Mouse (Mus musculus) neural tube, embryonic 12.5 days (tissue): ENCODE measurements at regions not wholly inside any gene's neighbourhood (a gene's known extent, or its start where the extent isn't known, plus 50 kb on each side); places are given as distances from the start of the nearest gene placed in this dataset.

ENCODE experiments used
- ATAC-seq: fragments of 200-750 bp; cut with Nextera tagmentation; 2 replicates; pipeline ENCODE4 v1.8.0; 2017; ENCODE audit warnings: low read depth, mild to moderate bottlenecking, moderate TSS enrichment, moderate library complexity; ENCODE audit not compliant: low FRiP score
- H3K27ac ChIP-seq: fragments of 300-500 bp; sonication (generic); 2 replicates; pipeline ENCODE4 v1.5.1; 2016
- H3K27me3 ChIP-seq: fragments of 300-500 bp; sonication (generic); replicated peaks from 2 replicates; pipeline ENCODE4 v1.6.1; 2016; ENCODE audit warnings: mild to moderate bottlenecking
- H3K36me3 ChIP-seq: fragments of 300-500 bp; sonication (generic); 2 replicates; pipeline ENCODE4 v1.6.1; 2016; ENCODE audit warnings: mild to moderate bottlenecking
- H3K4me1 ChIP-seq: fragments of 300-500 bp; sonication (generic); 2 replicates; pipeline ENCODE4 v1.6.1; 2016
- H3K4me2 ChIP-seq: fragments of 300-500 bp; sonication (generic); replicated peaks from 2 replicates; pipeline ENCODE4 v1.6.1; 2016; ENCODE audit warnings: mild to moderate bottlenecking
- H3K4me3 ChIP-seq: fragments of 300-500 bp; sonication (generic); 2 replicates; pipeline ENCODE4 v1.5.1; 2016
- H3K9ac ChIP-seq: fragments of 300-500 bp; sonication (generic); 2 replicates; pipeline ENCODE4 v1.6.1; 2016; ENCODE audit warnings: mild to moderate bottlenecking
- H3K9me3 ChIP-seq: fragments of 300-500 bp; sonication (generic); 2 replicates; pipeline ENCODE4 v1.6.1; 2016; ENCODE audit warnings: mild to moderate bottlenecking
- WGBS: fragments of 180-500 bp; shearing (Covaris S2); methylation state at CpG from one replicate; pipeline ENCODE4 v1.1.7; 2016; 5-methylcytosine and 5-hydroxymethylcytosine counted together

DNA sequence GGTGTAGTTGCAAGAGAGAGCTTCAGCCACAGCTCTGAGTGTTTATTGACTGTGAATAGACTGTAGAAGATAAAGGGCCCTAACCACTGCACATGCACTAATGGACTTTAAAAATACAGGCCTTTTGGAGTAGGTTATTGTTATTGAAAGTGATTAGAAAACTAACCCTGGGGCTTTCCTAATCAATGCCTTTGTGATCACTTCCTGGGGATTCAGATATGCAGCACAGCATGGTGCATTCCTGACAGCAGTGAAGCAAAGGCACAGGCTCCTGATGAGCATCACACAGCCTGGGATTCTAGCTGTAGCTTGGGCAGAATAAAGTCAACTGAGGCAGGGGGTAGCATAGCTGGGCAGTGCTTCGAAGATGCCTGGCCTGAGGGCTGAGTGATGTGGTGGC is 87.3 kb downstream of the Gm11077 start:
- 32% methylated on average over 1 of the region's 1 CpGs for WGBS
- no peak for ATAC-seq

DNA sequence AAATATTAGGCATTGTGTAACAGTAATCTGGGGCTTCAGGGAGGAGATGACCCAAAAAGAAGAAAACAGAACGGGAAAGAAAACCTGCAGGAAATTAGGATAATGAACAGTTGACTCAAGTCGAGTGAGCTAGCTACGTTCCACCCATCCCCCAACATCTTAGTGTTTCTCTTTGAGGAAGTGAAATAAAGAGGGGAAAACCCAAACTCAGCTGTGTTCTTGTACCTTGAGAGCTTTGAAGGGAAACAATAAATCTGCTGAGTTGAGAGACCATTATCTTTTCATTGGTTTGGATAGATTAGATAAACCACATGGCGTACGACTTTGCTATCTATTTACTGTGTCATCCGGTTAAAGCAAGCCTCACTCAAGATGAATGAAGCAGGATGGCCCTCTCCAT is 87.7 kb downstream of the Gm11077 start:
- H3K4me2 ChIP-seq = no peak overlapping the region
- H3K4me1 ChIP-seq = no peaks in the 10 kb centered on the region
- WGBS = 60% methylated on average over 6 of the region's 6 CpGs
- no peak overlapping the region for H3K9ac ChIP-seq
- ATAC-seq = no peak
- H3K4me3 ChIP-seq = no peak overlapping the region
- no peaks in the 10 kb centered on the region for H3K36me3 ChIP-seq
- H3K9me3 ChIP-seq = no peaks in the 10 kb centered on the region
- no peak overlapping the region for H3K27ac ChIP-seq
- no peaks in the 10 kb centered on the region for H3K27me3 ChIP-seq

More for the DNA sequence above, 87.3 kb downstream of the Gm11077 start:
- H3K4me1 ChIP-seq = no peaks in the 10 kb centered on the region
- H3K4me3 ChIP-seq = no peak overlapping the region
- no peak overlapping the region for H3K4me2 ChIP-seq
- H3K9me3 ChIP-seq = no peaks in the 10 kb centered on the region
- no peak overlapping the region for H3K9ac ChIP-seq
- H3K27ac ChIP-seq = no peak overlapping the region
- no peaks in the 10 kb centered on the region for H3K27me3 ChIP-seq
- no peaks in the 10 kb centered on the region for H3K36me3 ChIP-seq

DNA sequence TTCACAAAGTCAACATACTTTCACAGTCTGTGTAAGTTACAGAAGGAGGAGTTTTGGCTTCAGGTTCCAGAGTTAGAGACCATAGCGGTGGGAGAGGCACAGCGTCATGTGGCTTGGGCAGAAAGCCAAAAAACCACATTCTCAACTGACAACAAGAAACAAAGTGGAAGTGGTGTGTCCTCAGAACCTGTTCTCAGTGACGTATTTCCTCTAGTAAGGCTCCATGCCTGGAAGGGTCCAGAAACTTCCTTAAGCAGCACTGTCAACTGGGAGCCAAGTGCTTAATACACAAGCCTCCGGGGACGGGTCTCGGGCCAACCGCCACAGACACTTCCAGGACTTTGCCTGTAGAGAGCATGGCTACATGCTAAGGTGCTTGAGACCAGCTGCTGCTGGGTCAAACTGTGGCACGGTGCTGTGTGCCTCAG is 90.4 kb downstream of the Gm11077 start:
- no peak for ATAC-seq

DNA sequence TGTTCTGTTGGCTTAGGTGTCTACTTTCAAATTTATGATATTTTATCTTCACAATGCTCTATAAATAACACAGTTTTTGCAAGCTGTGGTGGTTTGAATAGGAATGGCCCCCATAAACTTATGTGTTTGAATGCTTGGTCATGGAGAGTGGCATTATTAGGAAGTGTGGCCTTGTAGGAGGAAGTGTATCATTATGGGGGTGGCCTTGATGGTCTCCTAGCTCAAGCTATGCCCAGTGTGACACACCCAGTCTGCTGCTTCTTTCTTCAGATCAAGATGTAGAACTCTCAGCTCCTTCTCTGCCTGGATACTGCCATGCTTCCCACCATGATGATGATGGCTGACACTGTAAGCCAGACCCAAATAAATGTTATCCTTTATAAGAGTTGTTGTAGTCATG is 97.4 kb downstream of the Gm11077 start:
- no peaks in the 10 kb centered on the region for H3K9me3 ChIP-seq
- H3K9ac ChIP-seq = no peak overlapping the region
- no peak overlapping the region for H3K4me2 ChIP-seq
- no peaks in the 10 kb centered on the region for H3K4me1 ChIP-seq
- no peaks in the 10 kb centered on the region for H3K36me3 ChIP-seq
- H3K4me3 ChIP-seq = no peak overlapping the region
- no peaks in the 10 kb centered on the region for H3K27me3 ChIP-seq
- H3K27ac ChIP-seq = no peak overlapping the region
- ATAC-seq = no peak

More for the DNA sequence above, 90.4 kb downstream of the Gm11077 start:
- Histone ChIP-seq H3K4me3 (no peak overlapping the region), H3K9me3 (no peaks in the 10 kb centered on the region), H3K4me1 (no peaks in the 10 kb centered on the region), H3K27ac (no peak overlapping the region), H3K36me3 (no peaks in the 10 kb centered on the region), H3K27me3 (no peaks in the 10 kb centered on the region), H3K4me2 (no peak overlapping the region), H3K9ac (no peak overlapping the region)
- WGBS = 89% methylated on average over 8 of the region's 8 CpGs

DNA sequence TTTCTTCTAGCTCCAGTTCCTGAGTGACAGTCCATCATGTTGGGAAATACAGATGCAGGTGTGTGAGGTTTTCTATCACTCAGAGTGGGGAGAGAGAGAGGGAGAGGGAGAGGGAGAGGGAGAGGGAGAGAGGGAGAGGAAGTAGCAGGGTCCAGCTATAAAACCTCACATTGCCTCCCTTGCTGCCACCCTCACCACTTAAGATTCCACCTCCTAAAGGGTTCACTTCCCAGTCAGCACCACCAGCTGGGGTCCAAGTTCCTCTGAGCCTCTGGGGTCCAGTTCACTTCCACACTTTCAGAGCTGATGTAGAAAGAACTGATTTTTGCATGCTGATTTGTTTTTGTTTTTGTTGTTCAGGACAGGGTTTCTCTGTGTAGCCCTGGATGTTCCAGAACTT is 98.6 kb downstream of the Gm11077 start:
- no peak for ATAC-seq
- no peaks in the 10 kb centered on the region for H3K4me1 ChIP-seq

DNA sequence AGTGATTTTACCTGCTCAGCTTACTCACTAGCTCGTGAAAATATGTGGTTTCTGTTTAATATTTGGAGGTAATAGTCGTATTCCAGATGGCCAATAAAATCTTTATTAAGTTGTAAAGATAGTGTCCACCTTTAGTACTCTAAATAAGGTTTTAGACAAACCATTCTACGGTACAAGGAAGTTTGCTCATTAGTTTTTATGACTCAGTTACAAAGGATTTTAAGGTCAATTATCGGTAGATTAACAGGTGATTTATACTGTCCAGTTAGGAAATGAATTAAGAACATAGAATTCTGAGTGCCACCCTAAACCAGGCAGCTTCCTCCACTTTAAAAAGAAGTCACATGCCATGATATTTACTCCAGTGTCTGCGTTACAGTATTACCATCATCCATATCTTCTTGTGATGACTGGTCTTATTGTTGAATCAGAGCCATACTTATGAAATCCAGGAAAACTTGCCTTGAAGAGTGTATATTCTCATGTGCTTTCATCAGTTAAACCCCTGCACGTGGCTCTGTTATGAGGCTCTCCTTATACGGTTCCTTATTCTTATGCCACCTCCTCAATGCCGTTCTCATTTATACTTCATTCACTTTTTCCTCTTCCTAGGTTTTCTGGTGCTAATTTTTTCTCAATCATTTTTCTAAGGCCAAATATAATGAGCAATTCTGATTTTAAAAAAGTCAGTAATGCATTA is 114.4 kb downstream of the Gm11077 start:
- no peak overlapping the region for H3K4me3 ChIP-seq
- no peak overlapping the region for H3K9ac ChIP-seq
- H3K4me2 ChIP-seq = no peak overlapping the region
- H3K27ac ChIP-seq = no peak overlapping the region
- no peaks in the 10 kb centered on the region for H3K36me3 ChIP-seq
- H3K4me1 ChIP-seq = no peaks in the 10 kb centered on the region
- no peaks in the 10 kb centered on the region for H3K9me3 ChIP-seq
- 84% methylated on average over 8 of the region's 8 CpGs for WGBS
- H3K27me3 ChIP-seq = no peaks in the 10 kb centered on the region
- no peak for ATAC-seq

More for the DNA sequence above, 98.6 kb downstream of the Gm11077 start:
- Histone ChIP-seq H3K4me2 (no peak overlapping the region), H3K27ac (no peak overlapping the region), H3K27me3 (no peaks in the 10 kb centered on the region), H3K9me3 (no peaks in the 10 kb centered on the region), H3K9ac (no peak overlapping the region), H3K4me3 (no peak overlapping the region), H3K36me3 (no peaks in the 10 kb centered on the region)

DNA sequence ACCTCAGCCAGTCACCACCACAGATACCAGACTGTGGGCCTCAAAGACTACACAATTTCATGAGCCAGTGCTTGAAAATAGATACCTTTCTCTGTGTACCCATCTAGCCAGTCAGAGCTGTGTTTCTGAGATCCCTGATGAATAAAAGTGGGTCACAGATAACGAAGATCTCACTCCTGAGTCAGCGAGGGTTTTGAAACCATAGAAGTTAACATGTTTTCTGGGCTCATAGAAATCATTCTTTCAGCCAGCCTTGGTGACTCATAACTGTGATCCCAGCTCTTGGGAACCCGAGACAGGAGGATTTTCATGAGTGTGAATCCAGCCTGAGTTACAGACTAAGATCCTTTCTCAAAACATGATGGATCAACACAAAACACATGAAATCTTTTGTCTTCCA is 118.1 kb downstream of the Gm11077 start:
- H3K4me3 ChIP-seq = no peak overlapping the region
- H3K4me2 ChIP-seq = no peak overlapping the region
- no peak overlapping the region for H3K27ac ChIP-seq
- 94% methylated on average over 3 of the region's 3 CpGs for WGBS
- no peak for ATAC-seq
- no peaks in the 10 kb centered on the region for H3K9me3 ChIP-seq
- no peak overlapping the region for H3K9ac ChIP-seq
- no peaks in the 10 kb centered on the region for H3K36me3 ChIP-seq
- H3K4me1 ChIP-seq = no peaks in the 10 kb centered on the region; the same call in 1 of the 2 replicates
- no peaks in the 10 kb centered on the region for H3K27me3 ChIP-seq

DNA sequence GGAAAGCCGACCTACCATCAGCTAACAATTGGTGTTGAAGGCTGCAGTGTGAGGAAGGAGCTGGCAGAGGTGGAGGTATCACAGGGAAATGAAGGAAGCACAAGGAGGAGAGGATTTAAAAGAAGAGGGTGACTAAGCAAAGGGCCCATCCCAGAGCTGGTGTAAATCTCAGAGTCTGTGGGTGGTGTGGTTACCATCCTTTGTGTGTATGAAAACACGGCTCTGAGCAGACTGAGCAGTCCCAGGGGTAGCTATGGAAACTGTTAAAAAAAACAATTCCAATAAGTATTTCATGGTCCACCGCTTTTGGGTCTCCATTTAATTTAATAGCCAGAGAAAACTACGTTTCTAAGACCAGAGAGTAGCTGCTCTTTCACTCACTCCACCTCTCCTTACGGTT is 123.3 kb downstream of the Gm11077 start:
- Histone ChIP-seq H3K9me3 (no peaks in the 10 kb centered on the region), H3K36me3 (no peaks in the 10 kb centered on the region), H3K4me2 (no peak overlapping the region), H3K4me3 (no peak overlapping the region), H3K9ac (no peak overlapping the region), H3K27ac (no peak overlapping the region), H3K27me3 (no peaks in the 10 kb centered on the region), H3K4me1 (peaks cover 13% of the 10 kb centered on the region)
- WGBS = 45% methylated on average over 5 of the region's 5 CpGs
- peak; percentile 66 for ATAC-seq

DNA sequence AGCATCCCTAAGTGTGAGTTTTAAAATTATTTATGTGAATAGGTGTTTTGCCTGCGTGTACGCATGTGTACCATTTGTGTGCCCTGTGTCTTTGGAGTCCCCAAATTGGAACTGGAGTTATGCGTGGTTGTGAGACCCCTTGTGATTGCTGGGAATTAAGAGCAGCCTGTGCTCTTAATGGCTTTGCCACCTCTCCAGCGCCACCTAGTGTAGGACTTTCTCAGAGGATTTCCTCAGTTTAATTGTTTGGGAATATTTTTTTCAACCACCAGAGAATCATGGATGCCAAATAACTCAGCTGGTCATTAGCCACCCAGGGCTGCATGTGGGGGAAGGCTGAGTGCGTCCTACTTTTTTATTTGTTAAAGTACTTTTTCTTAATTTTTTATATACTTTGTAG is 124.4 kb downstream of the Gm11077 start:
- WGBS = 50% methylated on average over 5 of the region's 5 CpGs
- Histone ChIP-seq H3K9me3 (no peaks in the 10 kb centered on the region), H3K27me3 (no peaks in the 10 kb centered on the region), H3K4me2 (no peak overlapping the region), H3K27ac (no peak overlapping the region), H3K4me1 (peaks cover 14% of the 10 kb centered on the region), H3K36me3 (no peaks in the 10 kb centered on the region), H3K9ac (no peak overlapping the region), H3K4me3 (no peak overlapping the region)
- ATAC-seq = 0 out of 2 replicates have a peak, but pooled peaks have one; percentile 23

DNA sequence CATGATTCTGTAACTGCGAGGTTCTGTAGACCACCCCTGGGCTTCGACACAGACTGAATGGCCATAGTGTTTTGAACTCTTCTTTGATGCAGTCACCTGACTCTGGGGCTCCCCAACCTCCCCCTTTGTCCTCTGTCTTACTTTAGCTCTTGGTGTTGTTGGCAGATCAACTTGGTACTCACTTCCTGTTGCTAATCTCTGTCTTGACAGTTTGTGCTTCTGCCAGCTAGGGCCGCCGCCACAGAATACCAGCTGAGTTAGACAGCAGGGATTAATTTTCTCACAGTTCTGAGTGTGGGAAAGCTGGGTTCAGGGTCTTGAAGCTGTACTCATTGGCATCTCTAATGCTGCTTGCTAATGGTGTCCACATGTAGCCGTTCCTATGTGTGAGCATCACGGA is 125.6 kb downstream of the Gm11077 start:
- no peak overlapping the region for H3K27ac ChIP-seq
- H3K9me3 ChIP-seq = no peaks in the 10 kb centered on the region
- no peak for ATAC-seq
- peaks cover 14% of the 10 kb centered on the region for H3K4me1 ChIP-seq
- WGBS = 86% methylated on average over 6 of the region's 6 CpGs
- no peak overlapping the region for H3K4me3 ChIP-seq
- no peak overlapping the region for H3K9ac ChIP-seq
- no peaks in the 10 kb centered on the region for H3K36me3 ChIP-seq
- H3K27me3 ChIP-seq = no peaks in the 10 kb centered on the region
- no peak overlapping the region for H3K4me2 ChIP-seq

DNA sequence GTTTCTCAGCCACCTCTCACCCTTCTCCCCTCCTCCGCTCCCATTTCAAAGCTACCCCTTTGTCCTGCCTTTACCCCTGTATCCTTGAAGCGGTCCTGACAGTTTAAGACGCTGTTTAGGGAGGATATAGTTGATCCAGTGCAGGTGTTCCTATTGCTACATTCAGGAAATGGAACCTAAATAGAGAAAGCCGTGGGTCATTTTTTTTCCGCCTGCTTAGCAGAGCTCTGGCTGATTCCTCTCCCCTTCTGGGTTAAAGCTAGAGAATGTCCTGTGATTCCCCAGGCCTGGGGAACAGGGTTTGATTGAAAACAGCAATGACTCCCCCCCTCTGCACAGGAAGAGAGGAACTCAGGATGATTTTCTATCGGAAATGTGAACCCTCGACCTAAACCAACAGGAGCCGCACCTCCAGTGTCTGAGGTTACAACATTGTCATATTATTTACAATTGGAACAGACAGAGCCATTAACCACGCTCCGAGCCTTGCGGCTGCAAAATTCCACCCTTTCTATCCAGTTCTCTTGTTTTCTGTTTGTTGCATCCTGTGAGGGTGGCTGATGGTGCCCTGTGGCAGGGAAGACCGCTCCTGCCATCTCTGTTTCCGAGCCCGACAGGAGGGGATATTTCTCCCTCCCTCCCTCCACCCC is 127.5 kb downstream of the Gm11077 start:
- Histone ChIP-seq H3K27ac (no peak overlapping the region), H3K9ac (no peak overlapping the region), H3K9me3 (no peaks in the 10 kb centered on the region), H3K4me3 (peak overlapping the region; percentile 19), H3K36me3 (no peaks in the 10 kb centered on the region), H3K4me1 (peaks cover 14% of the 10 kb centered on the region), H3K4me2 (peak overlapping the region; percentile 57), H3K27me3 (no peaks in the 10 kb centered on the region)
- 0 out of 2 replicates have a peak, but pooled peaks have one; percentile 21 for ATAC-seq
- WGBS = 25% methylated on average over 14 of the region's 14 CpGs

DNA sequence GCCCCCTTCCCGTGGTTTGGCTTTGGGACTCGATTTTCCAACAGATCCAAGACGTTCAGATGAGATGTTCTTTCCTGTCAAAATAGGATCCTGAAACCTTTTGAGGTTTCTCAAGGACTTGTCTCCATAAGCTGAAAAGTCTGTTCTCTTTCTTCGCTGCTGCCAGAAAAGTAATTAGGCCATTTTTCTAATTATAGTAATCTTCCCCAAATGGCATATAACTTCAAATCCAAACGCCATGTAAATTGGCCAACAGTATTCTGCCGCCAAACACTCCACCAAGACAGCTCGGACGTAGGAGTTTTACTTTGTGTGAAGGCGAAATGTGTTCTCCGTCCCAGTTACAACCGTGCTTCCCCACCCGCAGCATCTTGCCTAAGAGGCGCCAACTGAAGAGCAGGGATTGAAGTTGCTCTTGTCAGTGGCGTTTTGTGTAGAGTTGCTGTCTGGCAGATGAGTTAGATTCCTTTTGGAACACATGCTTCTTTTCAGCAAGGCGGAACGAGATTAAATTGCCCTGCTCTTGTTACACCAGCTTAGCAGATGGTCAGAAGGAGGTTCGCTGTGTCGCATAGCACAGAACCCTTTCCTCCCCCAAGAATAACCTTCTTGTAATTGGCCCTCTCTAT is 128.1 kb downstream of the Gm11077 start:
- Histone ChIP-seq H3K9ac (no peak overlapping the region), H3K27me3 (no peaks in the 10 kb centered on the region), H3K9me3 (no peaks in the 10 kb centered on the region), H3K36me3 (no peaks in the 10 kb centered on the region), H3K4me3 (peak overlapping the region; percentile 19), H3K27ac (no peak overlapping the region), H3K4me1 (peaks cover 14% of the 10 kb centered on the region), H3K4me2 (peak overlapping the region; percentile 57)
- ATAC-seq = 0 out of 2 replicates have a peak, but pooled peaks have one; percentile 43
- WGBS = 19% methylated on average over 18 of the region's 18 CpGs
